Mouse (Mus musculus) stomach, postnatal 0 days (tissue): ENCODE measurements around the gene Draxin. TPM values are rescaled to one million over a fixed set of nuclear protein-coding genes. Genes with fewer than 3 reads are reported as not detected.
A peak's percentile ranks its signal among the peaks of the same experiment; 100 is the strongest.

Source experiments
- ATAC-seq: fragments of 200-750 bp; cut with Nextera tagmentation; 2 replicates; pipeline ENCODE4 v1.8.0; 2017; ENCODE audit not compliant: low FRiP score, low TSS enrichment
- DNase-seq: peaks from one replicate; pipeline ENCODE4 v3.0.0-alpha.2; 2016; ENCODE audit warnings: low spot score
- H3K27ac ChIP-seq: fragments of 300-500 bp; sonication (generic); replicated peaks from 2 replicates; pipeline ENCODE4 v1.5.1; 2014; ENCODE audit warnings: mild to moderate bottlenecking, control low read depth
- H3K27me3 ChIP-seq: fragments of 300-500 bp; sonication (generic); 2 replicates; pipeline ENCODE4 v1.6.1; 2014; ENCODE audit warnings: low read length; ENCODE audit not compliant: control insufficient read depth, insufficient read depth
- H3K36me3 ChIP-seq: fragments of 300-500 bp; sonication (generic); 2 replicates; pipeline ENCODE4 v1.6.1; 2014; ENCODE audit warnings: low read length, mixed read lengths; ENCODE audit not compliant: control insufficient read depth, insufficient read depth
- H3K4me1 ChIP-seq: fragments of 300-500 bp; sonication (generic); replicated peaks from 2 replicates; pipeline ENCODE4 v1.6.1; 2014; ENCODE audit warnings: antibody characterized with exemption; ENCODE audit not compliant: control insufficient read depth, insufficient read depth
- H3K4me2 ChIP-seq: fragments of 300-500 bp; sonication (generic); replicated peaks from 2 replicates; pipeline ENCODE4 v1.6.1; 2014; ENCODE audit warnings: low read depth, mild to moderate bottlenecking, control low read depth, moderate library complexity
- H3K4me3 ChIP-seq: fragments of 300-500 bp; sonication (generic); 2 replicates; pipeline ENCODE4 v1.5.1; 2014; ENCODE audit warnings: low read depth, low read length, control low read depth
- H3K9ac ChIP-seq: fragments of 300-500 bp; sonication (generic); 2 replicates; pipeline ENCODE4 v1.6.1; 2014; ENCODE audit warnings: mild to moderate bottlenecking, low read length, control low read depth, mixed read lengths
- H3K9me3 ChIP-seq: fragments of 300-500 bp; sonication (generic); 2 replicates; pipeline ENCODE4 v1.6.1; 2016; ENCODE audit warnings: low read length; ENCODE audit not compliant: control insufficient read depth
- CTCF ChIP-seq: IDR thresholded peaks from 2 replicates; pipeline ENCODE4 v1.5.1; 2016; ENCODE audit warnings: antibody characterized with exemption, low read depth, mild to moderate bottlenecking, moderate library complexity
- EP300 ChIP-seq: optimal IDR thresholded peaks from 2 replicates; pipeline ENCODE3; 2016; ENCODE audit warnings: antibody characterized with exemption
- WGBS: fragments of 180-500 bp; shearing (Covaris S2); extraction: QIAGEN DNeasy Blood & Tissue Kit; methylation state at CpG from one replicate; pipeline ENCODE4 v1.1.7; 2014; 5-methylcytosine and 5-hydroxymethylcytosine counted together
- polyA plus RNA-seq: library from polyadenylated mRNA; unstranded; fragments of >200 nt; fragmentation: Nextera tagmentation; extraction: Ambion mirVana; gene quantifications from 2 replicates; pipeline ENCODE4 v1.2.1, GENCODE M21; 2015

Draxin gene
- polyA plus RNA-seq, 1 experiment from 2014 or later = not detected

- H3K4me3 ChIP-seq = no peak overlapping the region
- no peaks in the 10 kb centered on the region for H3K36me3 ChIP-seq
- DNase-seq (no peak), ATAC-seq (no peak)
- peaks cover 11% of the 10 kb centered on the region for H3K27me3 ChIP-seq
- H3K4me2 ChIP-seq = no peak overlapping the region
- WGBS = 69% methylated on average over 8 of the region's 8 CpGs
- TF ChIP-seq CTCF = no peak
- no peak for TF ChIP-seq EP300
- no peak overlapping the region for H3K27ac ChIP-seq
- H3K9me3 ChIP-seq = no peaks in the 10 kb centered on the region
- no peak overlapping the region for H3K9ac ChIP-seq
- no peaks in the 10 kb centered on the region; the same call in 1 of the 2 replicates for H3K4me1 ChIP-seq
Measured at GRCm38 (mm10) chr4:148134988-148135387, 4.5 kb upstream of the Draxin start.

GRCm38 (mm10) chr4:148131497-148132081 lies 1.1 kb upstream of the Draxin start:
- DNase-seq (no peak), ATAC-seq (0 out of 2 replicates have a peak, but pooled peaks have one; percentile 17)
- peaks cover 15% of the 10 kb centered on the region for H3K27me3 ChIP-seq
- no peaks in the 10 kb centered on the region for H3K9me3 ChIP-seq
- 3% methylated on average over 21 of the region's 21 CpGs for WGBS
- H3K4me1 ChIP-seq = no peaks in the 10 kb centered on the region; the same call in 1 of the 2 replicates
- H3K9ac ChIP-seq = no peak overlapping the region
- TF ChIP-seq CTCF = no peak
- TF ChIP-seq EP300 = no peak
- peak overlapping the region; percentile 92; the same call in 1 of the 2 replicates for H3K4me2 ChIP-seq
- no peaks in the 10 kb centered on the region for H3K36me3 ChIP-seq
- H3K27ac ChIP-seq = no peak overlapping the region
- H3K4me3 ChIP-seq = no peak overlapping the region

DNA sequence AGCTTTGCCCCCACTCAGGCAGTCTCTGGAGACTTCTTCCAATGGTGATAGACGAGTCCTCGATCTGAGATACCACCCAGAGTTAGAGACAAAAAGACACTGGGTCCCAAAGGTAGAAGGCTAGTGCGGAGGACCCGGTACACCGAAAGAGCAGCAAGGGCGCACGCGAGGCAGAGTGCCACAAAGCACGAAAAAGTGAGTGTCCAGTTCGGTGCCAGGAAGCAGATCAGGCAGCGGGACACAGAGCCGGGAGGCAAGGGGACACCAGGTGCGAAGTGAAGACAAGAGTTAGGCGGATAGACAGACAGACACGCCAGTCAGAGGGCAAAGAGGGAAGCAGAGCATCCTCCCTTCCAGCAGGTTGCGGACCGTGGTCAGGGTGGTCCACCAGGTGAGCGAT lies 365 bp downstream of the Draxin start, which contains the start of gene Mad2l2:
Gene Mad2l2, plus strand, starts transcription at position 252 of the 400 bp plus-strand sequence.
- TF ChIP-seq EP300 (no peak), CTCF (no peak)
- no peak for DNase-seq
- 1% methylated on average over 16 of the region's 18 CpGs for WGBS

DNA sequence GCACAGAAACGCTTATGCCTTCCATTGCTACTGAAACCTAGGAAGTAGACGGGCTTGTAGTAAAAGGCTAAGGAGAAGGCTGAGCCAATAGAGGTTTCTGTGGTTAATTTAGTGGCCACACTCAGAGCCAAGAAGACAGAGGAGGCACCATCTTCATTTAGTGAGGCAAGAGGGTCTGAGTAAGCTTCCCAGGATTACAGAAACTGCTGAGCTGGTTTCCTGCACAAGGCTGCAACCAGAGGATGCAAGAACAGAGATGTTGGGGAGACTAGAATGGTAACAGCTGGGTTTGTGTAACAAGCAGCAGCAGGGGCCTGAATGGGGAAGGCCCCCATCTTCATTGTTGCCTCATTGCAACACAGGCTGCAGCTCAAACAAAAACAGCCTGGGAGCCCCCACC lies 1.8 kb downstream of the Draxin start:
- Histone ChIP-seq H3K27ac (no peak overlapping the region), H3K27me3 (peaks cover 15% of the 10 kb centered on the region), H3K4me2 (no peak overlapping the region), H3K4me1 (no peaks in the 10 kb centered on the region; the same call in 1 of the 2 replicates), H3K4me3 (no peak overlapping the region), H3K36me3 (no peaks in the 10 kb centered on the region), H3K9ac (no peak overlapping the region), H3K9me3 (no peaks in the 10 kb centered on the region)
- 59% methylated on average over 2 of the region's 2 CpGs for WGBS
- DNase-seq = no peak
- ATAC-seq = no peak
- TF ChIP-seq EP300 (no peak), CTCF (no peak)

More for the DNA sequence above, 365 bp downstream of the Draxin start, which contains the start of gene Mad2l2:
- Histone ChIP-seq H3K9me3 (no peaks in the 10 kb centered on the region), H3K27me3 (peaks cover 15% of the 10 kb centered on the region), H3K9ac (peak within 1 kb of the TSS; percentile 27; the same call in 1 of the 2 replicates), H3K4me2 (peak within 1 kb of the TSS; percentile 92), H3K27ac (no peak within 1 kb of the TSS), H3K36me3 (no peaks in the 10 kb centered on the region), H3K4me1 (no peaks in the 10 kb centered on the region; the same call in 1 of the 2 replicates), H3K4me3 (peak within 1 kb of the TSS; percentile 53)
- 0 out of 2 replicates have a peak, but pooled peaks have one; percentile 11 for ATAC-seq

DNA sequence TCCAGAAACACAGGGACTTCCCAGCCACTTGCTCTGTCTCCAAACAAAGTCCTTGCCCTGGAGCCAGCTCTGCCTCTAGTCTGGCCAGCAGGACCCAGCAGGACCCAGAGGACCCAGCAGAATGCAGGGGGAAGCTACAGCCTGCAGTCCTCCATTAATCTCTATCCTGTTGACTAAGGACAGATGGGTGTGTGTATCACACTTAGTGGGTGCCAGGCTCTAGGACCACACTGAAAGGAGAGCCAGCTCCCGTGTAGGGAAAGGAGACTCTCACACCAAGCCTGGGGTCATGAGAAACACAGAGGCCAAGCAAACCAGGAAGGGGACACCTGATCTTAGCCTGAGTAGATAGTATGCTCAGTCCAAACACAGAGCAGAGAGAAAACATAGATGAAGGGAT lies 2.3 kb downstream of the Draxin start:
- Histone ChIP-seq H3K4me3 (no peak overlapping the region), H3K27ac (no peak overlapping the region), H3K36me3 (no peaks in the 10 kb centered on the region), H3K9ac (no peak overlapping the region), H3K27me3 (peaks cover 15% of the 10 kb centered on the region), H3K9me3 (no peaks in the 10 kb centered on the region), H3K4me2 (no peak overlapping the region), H3K4me1 (no peaks in the 10 kb centered on the region; the same call in 1 of the 2 replicates)
- WGBS = 50% methylated on average over 1 of the region's 1 CpGs
- ATAC-seq = no peak
- no peak for DNase-seq
- TF ChIP-seq CTCF (no peak), EP300 (no peak)

- Histone ChIP-seq H3K27ac (no peak overlapping the region), H3K9ac (no peak overlapping the region), H3K4me2 (no peak overlapping the region), H3K4me1 (no peaks in the 10 kb centered on the region), H3K4me3 (no peak overlapping the region), H3K27me3 (no peaks in the 10 kb centered on the region), H3K36me3 (no peaks in the 10 kb centered on the region), H3K9me3 (no peaks in the 10 kb centered on the region)
- ATAC-seq (no peak), DNase-seq (no peak)
- TF ChIP-seq CTCF = no peak
- no peak for TF ChIP-seq EP300
- WGBS = 66% methylated on average over 3 of the region's 3 CpGs
Measured at GRCm38 (mm10) chr4:148122694-148123066, 7.8 kb downstream of the Draxin start.
